ENCODE assay signal across 10 mouse cellular contexts in genomic region chr8:125335575-125336370, GRCm38 (mm10).
A peak's percentile ranks its signal among the peaks of the same experiment; 100 is the strongest.
DNase-seq lines count a peak whose midpoint lies in the region; ATAC-seq and TF ChIP-seq lines count a peak whose summit lies in the region.
"Had no signal": no experiment of that assay in that cellular context is flagged by ENCODE, and none has a peak within 500 bp of the region (broad histone marks: within the 10 kb centered on the region; RNA-seq: fewer than 3 reads in every experiment).

No protein-coding gene starts in this region.

- WGBS in lung, embryonic 14.5 days = 68% methylated on average over 28 of the region's 28 CpGs
- WGBS in forebrain, embryonic 10.5 days = 69% methylated on average over 28 of the region's 28 CpGs
- WGBS in hindbrain, embryonic 14.5 days = 23% methylated on average over 28 of the region's 28 CpGs
- 26% methylated on average over 28 of the region's 28 CpGs for WGBS in neural tube, embryonic 14.5 days

- no peaks in the 10 kb centered on the region for H3K9me3 ChIP-seq in lung, embryonic 14.5 days (ENCODE audit: low read depth, low read length)
- 0 out of 2 replicates have a peak, but pooled peaks cover 4% of the 10 kb centered on the region for H3K9me3 ChIP-seq in forebrain, embryonic 10.5 days
- H3K9me3 ChIP-seq in hindbrain, embryonic 14.5 days (ENCODE audit: control insufficient read depth, low read length) = no peaks in the 10 kb centered on the region
- no peaks in the 10 kb centered on the region for H3K9me3 ChIP-seq in neural tube, embryonic 14.5 days (ENCODE audit: control insufficient read depth, low read length)

- DNase-seq in lung, embryonic 14.5 days = peak; percentile 55
- DNase-seq in lung, postnatal 36 days = no peak
- DNase-seq in forebrain, embryonic 10.5 days (ENCODE audit: extremely low spot score, low spot score) = no peak
- DNase-seq in hindbrain, embryonic 14.5 days (ENCODE audit: low spot score) = peak; percentile 67
- no peak for DNase-seq in kidney, postnatal 25 days
- DNase-seq: adrenal gland, postnatal 36 days; spleen, adult 18-20 months had no signal

- no peaks in the 10 kb centered on the region for H3K36me3 ChIP-seq in lung, embryonic 14.5 days (ENCODE audit: insufficient read depth)
- H3K36me3 ChIP-seq in forebrain, embryonic 10.5 days (replicated peaks) = no peaks in the 10 kb centered on the region
- no peaks in the 10 kb centered on the region for H3K36me3 ChIP-seq in hindbrain, embryonic 14.5 days (replicated peaks; ENCODE audit: control insufficient read depth, insufficient read depth)
- H3K36me3 ChIP-seq in neural tube, embryonic 14.5 days (ENCODE audit: control insufficient read depth, insufficient read depth, low read length) = no peaks in the 10 kb centered on the region
- H3K36me3 ChIP-seq: G1E had no signal

- H3K4me1 ChIP-seq in lung, embryonic 14.5 days (ENCODE audit: insufficient read depth) = 0 out of 2 replicates have a peak, but pooled peaks cover 4% of the 10 kb centered on the region
- H3K4me1 ChIP-seq in forebrain, embryonic 10.5 days = peaks cover 44% of the 10 kb centered on the region
- peaks cover 20% of the 10 kb centered on the region for H3K4me1 ChIP-seq in hindbrain, embryonic 14.5 days (replicated peaks; ENCODE audit: control insufficient read depth, insufficient read depth, low read length)
- peaks cover 20% of the 10 kb centered on the region for H3K4me1 ChIP-seq in neural tube, embryonic 14.5 days (ENCODE audit: control insufficient read depth, insufficient read depth, low read length)

- H3K9ac ChIP-seq in lung, embryonic 14.5 days = no peak overlapping the region
- peak overlapping the region; percentile 16; the same call in 1 of the 2 replicates for H3K9ac ChIP-seq in hindbrain, embryonic 14.5 days
- H3K9ac ChIP-seq in neural tube, embryonic 14.5 days (replicated peaks; ENCODE audit: low read depth, low read length) = no peak overlapping the region

- H3K4me2 ChIP-seq in lung, embryonic 14.5 days = no peak overlapping the region
- peak overlapping the region; percentile 24 for H3K4me2 ChIP-seq in hindbrain, embryonic 14.5 days (replicated peaks)
- peak overlapping the region; percentile 15; the same call in 1 of the 2 replicates for H3K4me2 ChIP-seq in neural tube, embryonic 14.5 days (ENCODE audit: low read depth, low read length)

- ATAC-seq in lung, embryonic 14.5 days (ENCODE audit: insufficient read depth) = no peak
- ATAC-seq in hindbrain, embryonic 14.5 days (ENCODE audit: low FRiP score) = peak; percentile 69
- peak; percentile 41 for ATAC-seq in neural tube, embryonic 14.5 days (ENCODE audit: low read depth)
- no peak for ATAC-seq in inflammation-experienced regulatory T-cells, adult 6 months

- H3K27me3 ChIP-seq in lung, embryonic 14.5 days (ENCODE audit: insufficient read depth, low read length) = no peaks in the 10 kb centered on the region
- 0 out of 2 replicates have a peak, but pooled peaks cover 15% of the 10 kb centered on the region for H3K27me3 ChIP-seq in forebrain, embryonic 10.5 days (ENCODE audit: poor library complexity, severe bottlenecking)
- H3K27me3 ChIP-seq in hindbrain, embryonic 14.5 days (ENCODE audit: control insufficient read depth, insufficient read depth, low read length) = peaks cover 20% of the 10 kb centered on the region
- H3K27me3 ChIP-seq in neural tube, embryonic 14.5 days (ENCODE audit: control insufficient read depth, insufficient read depth, low read length) = peaks cover 2% of the 10 kb centered on the region

- no peak overlapping the region for H3K27ac ChIP-seq in lung, embryonic 14.5 days (ENCODE audit: low read depth)
- peak overlapping the region; percentile 51 for H3K27ac ChIP-seq in forebrain, embryonic 10.5 days
- peak overlapping the region; percentile 65 for H3K27ac ChIP-seq in hindbrain, embryonic 14.5 days
- H3K27ac ChIP-seq in neural tube, embryonic 14.5 days (ENCODE audit: low read depth, low read length) = peak overlapping the region; percentile 3; the same call in 1 of the 2 replicates

- H3K4me3 ChIP-seq in lung, embryonic 14.5 days (ENCODE audit: low read depth, low read length) = no peak overlapping the region
- H3K4me3 ChIP-seq in forebrain, embryonic 10.5 days = no peak overlapping the region
- H3K4me3 ChIP-seq in hindbrain, embryonic 14.5 days (replicated peaks; ENCODE audit: low read length) = no peak overlapping the region
- no peak overlapping the region for H3K4me3 ChIP-seq in neural tube, embryonic 14.5 days (ENCODE audit: low read depth, low read length)

- TF ChIP-seq CTCF in lung, embryonic 14.5 days (IDR thresholded peaks at IDR 0.05; ENCODE audit: low read depth) = no peak

Comparison
In these comparisons a context has a peak if more than half of its experiments do, and no peak if none do; other contexts are left out.
1. DNase-seq: peak in lung, embryonic 14.5 days (single experiment) and hindbrain, embryonic 14.5 days (single experiment); none in lung, postnatal 36 days (single experiment), forebrain, embryonic 10.5 days (single experiment) and kidney, postnatal 25 days (0 of 2).
2. ATAC-seq: peak in hindbrain, embryonic 14.5 days (single experiment) and neural tube, embryonic 14.5 days (single experiment); none in lung, embryonic 14.5 days (single experiment) and inflammation-experienced regulatory T-cells, adult 6 months (single experiment).